Mouse (Mus musculus): ENCODE measurements around the gene H2afx.

DNA sequence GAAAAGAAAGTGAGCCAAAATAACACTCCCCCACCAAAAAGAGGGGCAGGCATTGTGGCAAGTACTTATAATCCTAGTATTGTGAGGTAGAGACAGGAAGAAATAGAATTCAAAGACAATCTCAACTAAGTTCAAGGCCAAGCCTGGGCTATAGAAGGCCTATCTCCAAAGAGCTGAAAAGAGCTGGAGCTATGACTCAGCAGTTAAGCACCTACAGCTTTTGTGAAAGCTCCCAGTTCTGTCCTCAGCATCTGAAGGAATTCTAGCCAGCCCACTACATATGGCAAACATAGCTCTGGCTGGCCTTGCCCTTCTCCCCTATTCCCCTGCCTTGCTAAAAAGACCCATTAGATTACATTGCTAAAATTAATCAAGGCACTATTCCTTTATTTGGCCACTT lies 38.9 kb downstream of the H2afx start:
- TF ChIP-seq TAL1 (IDR thresholded peaks at IDR 0.05; ENCODE audit: low read length) (no peak), GATA1 (IDR thresholded peaks at IDR 0.05; ENCODE audit: low read length) (no peak)
